Mouse (Mus musculus) MEL (cell line): ENCODE data around the gene Gramd1c. TPM values are rescaled to one million over a fixed set of nuclear protein-coding genes. Genes with fewer than 3 reads are reported as not detected.

ENCODE experiments used
- DNase-seq: peaks from one replicate; pipeline ENCODE4 v3.0.0; 2011; ENCODE audit warnings: low read depth, low spot score
- H3K27ac ChIP-seq: 2 replicates; pipeline ENCODE4 v1.5.1; 2012; ENCODE audit warnings: low read depth, mild to moderate bottlenecking, control low read depth, low read length, moderate library complexity; ENCODE audit not compliant: control insufficient read depth
- H3K27me3 ChIP-seq, 2 experiments: fragments of 150-350 bp in 1 of 2; sonication (generic) in 1 of 2; 2 replicates each; pipeline ENCODE4 v1.6.1; 2012; ENCODE audit warnings: low read length in 2 of 2, mild to moderate bottlenecking in 2 of 2, improper control_type of control experiment in 1 of 2, moderate library complexity in 1 of 2; ENCODE audit not compliant: insufficient read depth in 2 of 2, control insufficient read depth in 1 of 2
- H3K36me3 ChIP-seq, 2 experiments: 2 replicates each; pipeline ENCODE4 v1.6.1; 2012 to 2014; ENCODE audit warnings: low read length in 2 of 2, improper control_type of control experiment in 1 of 2, inconsistent platforms in 1 of 2, mild to moderate bottlenecking in 1 of 2; ENCODE audit not compliant: insufficient read depth in 2 of 2, control insufficient read depth in 1 of 2
- H3K4me1 ChIP-seq, 2 experiments: fragments of 150-350 bp in 1 of 2; sonication (generic) in 1 of 2; 2 replicates each; pipeline ENCODE4 v1.6.1; 2012; ENCODE audit warnings: low read length in 2 of 2, improper control_type of control experiment in 1 of 2, mild to moderate bottlenecking in 1 of 2; ENCODE audit not compliant: insufficient read depth in 2 of 2, control insufficient read depth in 1 of 2
- H3K4me3 ChIP-seq, 2 experiments: fragments of 150-350 bp in 1 of 2; sonication (generic) in 1 of 2; 2 replicates each; pipeline ENCODE4 v1.5.1; 2012; ENCODE audit warnings: low read depth in 2 of 2, low read length in 2 of 2, mild to moderate bottlenecking in 2 of 2, moderate library complexity in 2 of 2, control low read depth in 1 of 2, improper control_type of control experiment in 1 of 2; ENCODE audit not compliant: control insufficient read depth in 1 of 2, insufficient read depth in 1 of 2
- H3K79me2 ChIP-seq: 2 replicates; pipeline ENCODE4 v1.6.1; 2012; ENCODE audit warnings: mild to moderate bottlenecking, low read length, moderate library complexity; ENCODE audit not compliant: control insufficient read depth, poor library complexity, insufficient read depth
- H3K9ac ChIP-seq: 2 replicates; pipeline ENCODE4 v1.6.1; 2012; ENCODE audit warnings: low read depth, mild to moderate bottlenecking, control low read depth, low read length, moderate library complexity; ENCODE audit not compliant: control insufficient read depth, poor library complexity, severe bottlenecking
- H3K9me3 ChIP-seq: fragments of 150-350 bp; sonication (generic); replicated peaks from 2 replicates; pipeline ENCODE4 v1.6.1; 2012; ENCODE audit warnings: mild to moderate bottlenecking, low read length, improper control_type of control experiment, moderate library complexity; ENCODE audit not compliant: insufficient read depth
- BHLHE40 ChIP-seq: IDR thresholded peaks from 2 replicates; pipeline ENCODE4 v1.6.1; 2012; ENCODE audit warnings: low read depth, mild to moderate bottlenecking, inconsistent platforms, low read length, improper control_type of control experiment, borderline replicate concordance
- CHD2 ChIP-seq: IDR thresholded peaks from 2 replicates; pipeline ENCODE4 v1.6.1; 2011; ENCODE audit warnings: low read length, improper control_type of control experiment
- CTCF ChIP-seq, 3 experiments: IDR thresholded peaks in 2 of 3; conservative IDR thresholded peaks in 1 of 3; 2 replicates each; pipeline ENCODE4 v1.5.1; 2011 to 2012; ENCODE audit warnings: low read length in 3 of 3, low read depth in 2 of 3, mild to moderate bottlenecking in 2 of 3, improper control_type of control experiment in 1 of 3, inconsistent platforms in 1 of 3, mixed read lengths in 1 of 3, moderate library complexity in 1 of 3; ENCODE audit not compliant: control insufficient read depth in 1 of 3, insufficient read depth in 1 of 3, poor library complexity in 1 of 3, severe bottlenecking in 1 of 3
- E2F4 ChIP-seq: IDR thresholded peaks from 2 replicates; pipeline ENCODE4 v1.6.1; 2011; ENCODE audit warnings: low read depth, low read length, improper control_type of control experiment, borderline replicate concordance
- EP300 ChIP-seq, 2 experiments: IDR thresholded peaks; 2 replicates each; pipeline ENCODE4 v1.6.1; 2011; ENCODE audit warnings: improper control_type of control experiment in 2 of 2, low read length in 2 of 2, low read depth in 1 of 2, mild to moderate bottlenecking in 1 of 2
- JUND ChIP-seq: IDR thresholded peaks from 2 replicates; pipeline ENCODE4 v1.6.1; 2011; ENCODE audit warnings: low read depth, mild to moderate bottlenecking, improper control_type of control experiment, low read length
- MAFK ChIP-seq: IDR thresholded peaks from 2 replicates; pipeline ENCODE4 v1.6.1; 2011; ENCODE audit warnings: low read depth, mild to moderate bottlenecking, low read length, improper control_type of control experiment, borderline replicate concordance
- MAX ChIP-seq: IDR thresholded peaks from 2 replicates; pipeline ENCODE4 v1.6.1; 2011; ENCODE audit warnings: low read length, improper control_type of control experiment
- MAZ ChIP-seq: IDR thresholded peaks from 2 replicates; pipeline ENCODE4 v1.6.1; 2012; ENCODE audit warnings: low read depth, mild to moderate bottlenecking, inconsistent platforms, low read length, improper control_type of control experiment
- NRF1 ChIP-seq: IDR thresholded peaks from 2 replicates; pipeline ENCODE4 v1.6.1; 2014; ENCODE audit warnings: low read depth, mild to moderate bottlenecking, inconsistent platforms, low read length, improper control_type of control experiment, moderate library complexity; ENCODE audit not compliant: poor library complexity, insufficient read depth, severe bottlenecking
- POLR2A ChIP-seq, 2 experiments: IDR thresholded peaks; 2 replicates each; pipeline ENCODE4 v1.6.1; 2011 to 2012; ENCODE audit warnings: low read length in 2 of 2, mild to moderate bottlenecking in 2 of 2, control low read depth in 1 of 2, improper control_type of control experiment in 1 of 2, low read depth in 1 of 2, moderate library complexity in 1 of 2; ENCODE audit not compliant: control insufficient read depth in 1 of 2, insufficient read depth in 1 of 2, poor library complexity in 1 of 2
- RAD21 ChIP-seq: IDR thresholded peaks from 2 replicates; pipeline ENCODE4 v1.6.1; 2011; ENCODE audit warnings: mild to moderate bottlenecking, low read depth, low read length, improper control_type of control experiment
- RCOR1 ChIP-seq: IDR thresholded peaks from 2 replicates; pipeline ENCODE4 v1.6.1; 2012; ENCODE audit warnings: low read depth, mild to moderate bottlenecking, inconsistent platforms, low read length, improper control_type of control experiment
- SIN3A ChIP-seq: IDR thresholded peaks from 2 replicates; pipeline ENCODE4 v1.6.1; 2012; ENCODE audit warnings: low read length, improper control_type of control experiment, inconsistent platforms
- SMC3 ChIP-seq: IDR thresholded peaks from 2 replicates; pipeline ENCODE4 v1.6.1; 2011; ENCODE audit warnings: low read depth, low read length, improper control_type of control experiment
- TBP ChIP-seq: IDR thresholded peaks from 2 replicates; pipeline ENCODE4 v1.8.0; 2011; ENCODE audit warnings: low read depth, low read length, improper control_type of control experiment
- TCF12 ChIP-seq: IDR thresholded peaks from 2 replicates; pipeline ENCODE4 v1.6.1; 2014; ENCODE audit warnings: low read depth, mild to moderate bottlenecking, inconsistent platforms, low read length, improper control_type of control experiment, moderate library complexity
- UBTF ChIP-seq: IDR thresholded peaks from 2 replicates; pipeline ENCODE4 v1.6.1; 2012; ENCODE audit warnings: low read depth, mild to moderate bottlenecking, inconsistent platforms, low read length, improper control_type of control experiment, moderate library complexity, borderline replicate concordance; ENCODE audit not compliant: insufficient read depth
- USF1 ChIP-seq: IDR thresholded peaks from 2 replicates; pipeline ENCODE4 v1.6.1; 2014; ENCODE audit warnings: low read depth, mild to moderate bottlenecking, inconsistent platforms, low read length, improper control_type of control experiment, moderate library complexity
- ZC3H11A ChIP-seq: IDR thresholded peaks from 2 replicates; pipeline ENCODE4 v1.6.1; 2012; ENCODE audit warnings: low read depth, mild to moderate bottlenecking, inconsistent platforms, low read length, improper control_type of control experiment
- polyA plus RNA-seq, 2 experiments: library from polyadenylated mRNA; stranded (reverse) in 1 of 2; unstranded in 1 of 2; fragments of >175 nt in 1 of 2; fragments of >200 nt in 1 of 2; gene quantifications; 2 replicates each; pipeline versions ENCODE4 v1.2.1 to v1.2.4; 2012; ENCODE audit warnings: low replicate concordance in 2 of 2, low read depth in 1 of 2; ENCODE audit not compliant: insufficient read length in 2 of 2, insufficient read depth in 1 of 2, missing spikeins in 1 of 2
- total RNA-seq: library from RNA; depleted of rRNA; stranded (reverse); fragments of 300-350 nt; gene quantifications from 2 replicates; pipeline ENCODE4 v1.2.3, GENCODE M21; 2012; rRNA removed

The Gramd1c gene
- total RNA-seq, result 1.5 TPM in 2 replicates
- polyA plus RNA-seq, result 1 to 10 TPM in 1 of 2 experiments, not detected in 1; 2.7 TPM

- Histone ChIP-seq H3K27me3 (peaks cover 0 to 3% of the 10 kb centered on the region in 2 experiments; a peak in 1 of 4 replicates), H3K9me3 (no peaks in the 10 kb centered on the region), H3K36me3 (peaks cover 0 to 8% of the 10 kb centered on the region in 2 experiments; a peak in 2 of 4 replicates), H3K4me1 (0 out of 4 replicates have a peak, but pooled peaks cover 0 to 2% of the 10 kb centered on the region in 2 experiments), H3K27ac (peak within 1 kb of the TSS; percentile 18; the same call in 1 of the 2 replicates), H3K9ac (peak within 1 kb of the TSS; percentile 71), H3K79me2 (no peaks in the 10 kb centered on the region), H3K4me3 (peak within 1 kb of the TSS; percentile 40 to 83)
- DNase-seq, result peak; percentile 86
- no peak for TF ChIP-seq USF1
- TF ChIP-seq MAFK, result peak; percentile 64
- peak; percentile 77 for TF ChIP-seq SMC3
- TF ChIP-seq MAZ, result peak; percentile 37; the same call in 1 of the 2 replicates
- TF ChIP-seq CTCF (IDR thresholded peaks at IDR 0.05 in 2 of 3, conservative IDR thresholded peaks at IDR 0.05 in 1 of 3; ENCODE audit: control insufficient read depth in 1 of 3, insufficient read depth in 1 of 3, low read depth in 2 of 3, low read length in 3 of 3, poor library complexity in 1 of 3, severe bottlenecking in 1 of 3), result peak; percentile 65 to 74 (median 70)
- peak; percentile 59 for TF ChIP-seq ZC3H11A
- peak; percentile 97 for TF ChIP-seq TBP
- no peak for TF ChIP-seq CHD2
- TF ChIP-seq MAX, result peak; percentile 27; the same call in 1 of the 2 replicates
- TF ChIP-seq NRF1, result no peak
- TF ChIP-seq RAD21, result peak; percentile 70
These were observed at the start of gene Gramd1c for GRCm38 (mm10) chr16:44063025-44063894. Gene Gramd1c, minus strand, starts transcription at chr16:44063345.

- no peaks in the 10 kb centered on the region for H3K9me3 ChIP-seq
- no peaks in the 10 kb centered on the region for H3K27me3 ChIP-seq
- H3K79me2 ChIP-seq, result no peaks in the 10 kb centered on the region
- H3K9ac ChIP-seq, result no peak overlapping the region
- H3K4me3 ChIP-seq, result no peak overlapping the region
- H3K36me3 ChIP-seq, result peaks cover 0 to 6% of the 10 kb centered on the region in 2 experiments; a peak in 2 of 4 replicates
- no peak overlapping the region for H3K27ac ChIP-seq
- H3K4me1 ChIP-seq, result no peaks in the 10 kb centered on the region
- no peak for TF ChIP-seq BHLHE40
- no peak for TF ChIP-seq JUND
- TF ChIP-seq E2F4, result no peak
- no peak for TF ChIP-seq MAFK
- TF ChIP-seq UBTF, result no peak
- no peak for TF ChIP-seq RCOR1
- no peak for TF ChIP-seq ZC3H11A
- no peak for TF ChIP-seq POLR2A (IDR thresholded peaks at IDR 0.05; ENCODE audit: control insufficient read depth in 1 of 2, insufficient read depth in 1 of 2, low read depth in 1 of 2, low read length in 2 of 2, poor library complexity in 1 of 2)
- TF ChIP-seq TCF12, result no peak
- no peak for TF ChIP-seq TBP
- TF ChIP-seq SIN3A, result no peak
- TF ChIP-seq EP300 (IDR thresholded peaks at IDR 0.05; ENCODE audit: low read depth in 1 of 2, low read length in 2 of 2), result no peak
- peak; percentile 24 for DNase-seq
These were observed 45.9 kb upstream of the Gramd1c start for GRCm38 (mm10) chr16:44109002-44109401.
